In the genomic region with DNA sequence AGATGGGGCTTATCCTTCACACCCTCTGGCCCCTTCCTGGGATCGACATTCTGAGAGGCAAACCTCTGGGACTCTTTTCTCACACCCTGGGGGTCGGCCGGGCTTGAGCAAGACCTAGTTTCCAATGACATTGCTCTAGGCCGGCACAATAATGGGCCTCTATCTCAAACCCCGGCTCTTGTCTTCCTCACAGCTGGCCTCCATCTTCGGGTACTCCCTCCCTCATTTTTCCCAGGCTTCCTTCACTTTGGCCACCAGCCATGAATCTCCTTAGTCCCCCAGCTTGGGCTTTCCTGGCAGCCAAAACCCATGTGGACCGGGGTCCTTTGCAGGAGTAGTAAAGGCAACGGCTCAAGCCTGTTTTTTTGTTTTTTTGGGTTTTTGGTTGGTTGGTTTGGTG, we compare ENCODE assay signal across 13 mouse cellular contexts. TPM values are rescaled to one million over a fixed set of nuclear protein-coding genes. Genes with fewer than 3 reads are reported as not detected.
DNase-seq lines count a peak whose midpoint lies in the region; ATAC-seq and TF ChIP-seq lines count a peak whose summit lies in the region.
"Had no signal": no experiment of that assay in that cellular context is flagged by ENCODE, and none has a peak within 500 bp of the region (broad histone marks: within the 10 kb centered on the region; RNA-seq: fewer than 3 reads in every experiment).

No protein-coding gene starts in this region.

- 20% methylated on average over 8 of the region's 8 CpGs for WGBS in heart, embryonic 11.5 days (ENCODE audit: insufficient replicate concordance)
- 63% methylated on average over 8 of the region's 8 CpGs for WGBS in liver, adult 2 months
- WGBS in liver, embryonic 12.5 days (ENCODE audit: insufficient replicate concordance) = 62% methylated on average over 8 of the region's 8 CpGs

- H3K4me2 ChIP-seq in heart, embryonic 11.5 days = no peak overlapping the region
- H3K4me2 ChIP-seq in liver, embryonic 12.5 days = no peak overlapping the region
- H3K4me2 ChIP-seq: neural tube, embryonic 13.5 days had no signal

- no peak overlapping the region for H3K4me3 ChIP-seq in heart, embryonic 11.5 days (ENCODE audit: low read depth, low read length)
- H3K4me3 ChIP-seq in liver, adult 2 months (ENCODE audit: insufficient read depth, low read depth, low read length) = no peak overlapping the region
- no peak overlapping the region for H3K4me3 ChIP-seq in liver, embryonic 12.5 days
- H3K4me3 ChIP-seq: midbrain, embryonic 10.5 days; neural tube, embryonic 13.5 days had no signal

- no peaks in the 10 kb centered on the region for H3K9me3 ChIP-seq in heart, embryonic 11.5 days (replicated peaks; ENCODE audit: control insufficient read depth, low read length)
- no peaks in the 10 kb centered on the region for H3K9me3 ChIP-seq in liver, embryonic 12.5 days (replicated peaks)
- H3K9me3 ChIP-seq: midbrain, embryonic 10.5 days; neural tube, embryonic 13.5 days had no signal

- no peak for TF ChIP-seq CTCF in liver, adult 2 months (IDR thresholded peaks at IDR 0.05; ENCODE audit: low read depth, low read length)

- no peaks in the 10 kb centered on the region for H3K27me3 ChIP-seq in heart, embryonic 11.5 days (ENCODE audit: control insufficient read depth, insufficient read depth, low read length)
- no peaks in the 10 kb centered on the region for H3K27me3 ChIP-seq in liver, adult 2 months (ENCODE audit: control insufficient read depth, insufficient read depth, low read length)
- peaks cover 20% of the 10 kb centered on the region for H3K27me3 ChIP-seq in liver, embryonic 12.5 days (replicated peaks)
- H3K27me3 ChIP-seq: CH12.LX had no signal

- no peak for DNase-seq in heart, postnatal 36 days
- DNase-seq in liver, adult 2 months (ENCODE audit: extremely low read depth, low read depth, low spot score) = no peak
- peak; percentile 46 for DNase-seq in heart, postnatal 4 days
- peak; percentile 85 for DNase-seq in lung, postnatal 36 days
- no peak for DNase-seq in gastrocnemius, postnatal 4 days (ENCODE audit: low spot score in 2 of 2)
- DNase-seq in B cell, adult 2 months = no peak
- DNase-seq: cerebellum, adult 9-11 months; right cerebral cortex, postnatal 25 days had no signal

- intact Hi-C loops in heart, postnatal 36 days (cut with DNase I) = no loop called here

- no peaks in the 10 kb centered on the region for H3K79me2 ChIP-seq in liver, adult 2 months (ENCODE audit: control insufficient read depth, insufficient read depth, low read length)

- ATAC-seq in heart, embryonic 11.5 days (replicated peaks; ENCODE audit: insufficient number of reproducible peaks, low FRiP score, low TSS enrichment) = no peak
- ATAC-seq in liver, embryonic 12.5 days = no peak

- H3K9ac ChIP-seq in heart, embryonic 11.5 days (ENCODE audit: low read depth, low read length) = no peak overlapping the region
- no peak overlapping the region for H3K9ac ChIP-seq in liver, adult 2 months (ENCODE audit: low read depth, low read length)
- no peak overlapping the region for H3K9ac ChIP-seq in liver, embryonic 12.5 days
- H3K9ac ChIP-seq: neural tube, embryonic 13.5 days had no signal

- peaks cover 56% of the 10 kb centered on the region for H3K4me1 ChIP-seq in heart, embryonic 11.5 days (ENCODE audit: control insufficient read depth, insufficient read depth, low read length)
- no peaks in the 10 kb centered on the region; the same call in none of the 2 replicates for H3K4me1 ChIP-seq in liver, adult 2 months (ENCODE audit: control insufficient read depth, insufficient read depth, low read length)
- peaks cover 84% of the 10 kb centered on the region for H3K4me1 ChIP-seq in liver, embryonic 12.5 days

- peak overlapping the region; percentile 41 for H3K27ac ChIP-seq in heart, embryonic 11.5 days (ENCODE audit: low read depth, low read length)
- peak overlapping the region; percentile 27; the same call in 1 of the 2 replicates for H3K27ac ChIP-seq in liver, adult 2 months (replicated peaks; ENCODE audit: insufficient read depth, low read depth, low read length)
- no peak overlapping the region; the same call in 1 of the 2 replicates for H3K27ac ChIP-seq in liver, embryonic 12.5 days
- H3K27ac ChIP-seq: midbrain, embryonic 10.5 days; neural tube, embryonic 13.5 days had no signal

- peaks cover 16% of the 10 kb centered on the region for H3K36me3 ChIP-seq in heart, embryonic 11.5 days (ENCODE audit: control insufficient read depth, insufficient read depth, low read length)
- no peaks in the 10 kb centered on the region for H3K36me3 ChIP-seq in liver, adult 2 months (ENCODE audit: control insufficient read depth, insufficient read depth, low read length)
- peaks cover 15% of the 10 kb centered on the region for H3K36me3 ChIP-seq in liver, embryonic 12.5 days

- TF ChIP-seq POLR2A in liver, adult 2 months (IDR thresholded peaks at IDR 0.05; ENCODE audit: extremely low read depth, insufficient read depth, low read length) = no peak

RNA-seq across cellular contexts. Expression of gene Fhod1, which starts 6.4 kb away (rescaled TPM):
- 2.8 and 3.1 TPM in 2 replicates for polyA plus RNA-seq in heart, embryonic 11.5 days (2014; fragmentation: Nextera tagmentation; extraction: Ambion mirVana)
- total RNA-seq in heart, postnatal 36 days (2021) = 1 to 10 TPM; 6.5 to 9.6 TPM
- total RNA-seq in liver, adult 2 months (2014; rRNA removed) = 1.7 and 1.9 TPM in 2 replicates
- 3.2 and 7.8 TPM in 2 replicates for polyA plus RNA-seq in liver, adult 2 months (2012; rRNA removed)
- polyA plus RNA-seq in liver, embryonic 12.5 days (2016; fragmentation: Nextera tagmentation; extraction: Ambion mirVana) = 1.2 and 1.4 TPM in 2 replicates
- total RNA-seq in heart, postnatal 4 days (2021) = 10 to 100 TPM in 1 of 2 experiments, 1 to 10 TPM in 1; 9.0 to 10.4 TPM
- total RNA-seq in gastrocnemius, postnatal 4 days (2021) = 10 to 100 TPM; 12.4 to 14.2 TPM

RNA-seq across cellular contexts. Expression of gene Slc9a5, which starts 7.2 kb away (rescaled TPM):
- polyA plus RNA-seq in heart, embryonic 11.5 days (2014; fragmentation: Nextera tagmentation; extraction: Ambion mirVana) = 1.5 and 2.1 TPM in 2 replicates
- total RNA-seq in heart, postnatal 36 days (2021) = under 1 TPM; 0.44 to 0.62 TPM
- total RNA-seq in liver, adult 2 months (2014; rRNA removed) = under 0.01 and 0.20 TPM in 2 replicates
- polyA plus RNA-seq in liver, adult 2 months (2012; rRNA removed) = 0.15 and 0.53 TPM in 2 replicates
- 0.42 and 0.48 TPM in 2 replicates for polyA plus RNA-seq in liver, embryonic 12.5 days (2016; fragmentation: Nextera tagmentation; extraction: Ambion mirVana)
- total RNA-seq in heart, postnatal 4 days (2021) = 1 to 10 TPM; 3.3 to 3.5 TPM
- 1 to 10 TPM; 4.0 to 4.2 TPM for total RNA-seq in gastrocnemius, postnatal 4 days (2021)

RNA-seq across cellular contexts. Expression of gene Tmem208, which starts 15.2 kb away (rescaled TPM):
- 83.5 and 88.7 TPM in 2 replicates for polyA plus RNA-seq in heart, embryonic 11.5 days (2014; fragmentation: Nextera tagmentation; extraction: Ambion mirVana)
- total RNA-seq in heart, postnatal 36 days (2021) = 10 to 100 TPM; 22.1 to 24.0 TPM
- 97.9 and 104 TPM in 2 replicates for total RNA-seq in liver, adult 2 months (2014; rRNA removed)
- polyA plus RNA-seq in liver, adult 2 months (2012; rRNA removed) = 87.5 and 90.9 TPM in 2 replicates
- 106 and 109 TPM in 2 replicates for polyA plus RNA-seq in liver, embryonic 12.5 days (2016; fragmentation: Nextera tagmentation; extraction: Ambion mirVana)
- 10 to 100 TPM; 29.8 to 32.3 TPM for total RNA-seq in heart, postnatal 4 days (2021)
- total RNA-seq in gastrocnemius, postnatal 4 days (2021) = 10 to 100 TPM; 28.7 to 29.5 TPM

RNA-seq across cellular contexts. Expression of gene Lrrc29, which starts 15.3 kb away (rescaled TPM):
- 1.3 and 1.7 TPM in 2 replicates for polyA plus RNA-seq in heart, embryonic 11.5 days (2014; fragmentation: Nextera tagmentation; extraction: Ambion mirVana)
- total RNA-seq in heart, postnatal 36 days (2021) = 1 to 10 TPM; 1.2 to 1.3 TPM
- 3.0 and 3.2 TPM in 2 replicates for total RNA-seq in liver, adult 2 months (2014; rRNA removed)
- polyA plus RNA-seq in liver, adult 2 months (2012; rRNA removed) = 7.9 and 12.9 TPM in 2 replicates
- polyA plus RNA-seq in liver, embryonic 12.5 days (2016; fragmentation: Nextera tagmentation; extraction: Ambion mirVana) = 9.9 and 10.0 TPM in 2 replicates
- 1 to 10 TPM; 2.5 to 2.7 TPM for total RNA-seq in heart, postnatal 4 days (2021)
- total RNA-seq in gastrocnemius, postnatal 4 days (2021) = 1 to 10 TPM; 3.6 to 4.1 TPM

RNA-seq across cellular contexts. Expression of gene Plekhg4, which starts 31.7 kb away (rescaled TPM):
- 0.11 TPM in 1 of 2 replicates, not detected in the other for polyA plus RNA-seq in heart, embryonic 11.5 days (2014; fragmentation: Nextera tagmentation; extraction: Ambion mirVana)
- not detected for total RNA-seq in heart, postnatal 36 days (2021)
- under 0.01 and 0.13 TPM in 2 replicates for total RNA-seq in liver, adult 2 months (2014; rRNA removed)
- 0.09 TPM in 1 of 2 replicates, not detected in the other for polyA plus RNA-seq in liver, adult 2 months (2012; rRNA removed)
- polyA plus RNA-seq in liver, embryonic 12.5 days (2016; fragmentation: Nextera tagmentation; extraction: Ambion mirVana) = not detected in 2 replicates
- under 1 TPM in 1 of 2 experiments, not detected in 1; 0.17 TPM for total RNA-seq in heart, postnatal 4 days (2021)
- under 1 TPM; 0.17 to 0.26 TPM for total RNA-seq in gastrocnemius, postnatal 4 days (2021)

Comparison
In these comparisons a context has a peak if more than half of its experiments do, and no peak if none do; other contexts are left out.
1. DNase-seq: peak in heart, postnatal 4 days (single experiment) and lung, postnatal 36 days (single experiment); none in heart, postnatal 36 days (0 of 2), liver, adult 2 months (single experiment), gastrocnemius, postnatal 4 days (0 of 2) and B cell, adult 2 months (0 of 2).